Mouse (Mus musculus): ENCODE results near the gene Neu3.

- no peak for TF ChIP-seq CTCF (IDR thresholded peaks at IDR 0.05; ENCODE audit: extremely low read depth, insufficient read length, insufficient replicate concordance, low read depth, low read length)
- TF ChIP-seq POLR2A (IDR thresholded peaks at IDR 0.05; ENCODE audit: low read depth, low read length): no peak
Measured at GRCm38 (mm10) chr7:99864241-99865028, 36.2 kb upstream of the Neu3 start.
